Mouse (Mus musculus): Measurements from ENCODE around the gene Trappc6b.
A peak's percentile ranks its signal among the peaks of the same experiment; 100 is the strongest.

DNA sequence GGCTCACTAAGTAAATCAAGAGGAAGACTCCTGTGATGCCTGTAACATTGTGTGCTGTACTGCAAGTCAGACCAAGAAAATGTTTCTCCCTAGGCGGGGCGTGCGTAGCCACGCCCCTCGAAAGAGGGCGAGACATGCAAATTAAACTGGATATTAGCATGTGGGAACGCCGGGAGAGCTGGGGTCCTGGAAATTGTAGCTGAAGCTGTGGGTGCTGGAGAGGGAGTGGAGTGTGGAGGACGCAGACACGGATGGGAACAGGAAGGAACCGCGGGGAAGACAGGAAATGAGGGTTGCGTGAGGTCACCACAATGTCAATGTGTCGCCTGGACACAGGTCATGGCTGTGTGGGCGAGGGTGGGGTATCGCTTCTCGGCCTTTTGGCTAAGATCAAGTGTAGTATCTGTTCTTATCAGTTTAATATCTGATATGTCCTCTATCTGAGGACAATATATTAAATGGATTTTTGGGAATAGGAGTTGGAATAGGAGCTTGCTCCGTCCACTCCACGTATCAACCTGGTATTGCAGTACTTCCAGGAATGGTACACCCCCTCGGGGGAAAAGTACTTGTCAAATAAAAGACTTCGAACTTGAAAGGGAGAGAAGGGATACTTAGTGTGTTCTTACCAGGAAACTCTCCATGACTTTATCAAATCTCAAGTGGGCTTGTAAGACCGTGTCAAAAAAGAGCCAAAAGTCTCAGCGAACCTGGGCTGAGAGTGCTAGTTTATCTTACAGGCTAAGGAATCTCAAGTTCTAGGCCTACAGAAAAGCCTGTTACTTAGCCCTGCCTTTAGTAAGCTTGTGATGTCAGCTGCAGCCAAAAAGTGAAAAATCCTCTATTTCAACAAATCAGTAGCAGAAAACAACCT is 21.1 kb downstream of the Trappc6b start:
- no peak for TF ChIP-seq CTCF (IDR thresholded peaks at IDR 0.05; ENCODE audit: borderline replicate concordance, insufficient read depth, low read length)
- TF ChIP-seq POLR2A (IDR thresholded peaks at IDR 0.05; ENCODE audit: low read depth, low read length) = peak; percentile 83
